ENCODE assay signal across 8 mouse cellular contexts in genomic region chr6:117878700-117879407, GRCm38 (mm10). TPM values are rescaled to one million over a fixed set of nuclear protein-coding genes. Genes with fewer than 3 reads are reported as not detected.
DNase-seq lines count a peak whose midpoint lies in the region; ATAC-seq lines count a peak whose summit lies in the region.

No protein-coding gene starts in this region.

- peak overlapping the region; percentile 38 for H3K4me3 ChIP-seq in forebrain, embryonic 11.5 days (ENCODE audit: low read depth, low read length)
- peak overlapping the region; percentile 56 for H3K4me3 ChIP-seq in hindbrain, embryonic 16.5 days (ENCODE audit: low read length)
- peak overlapping the region; percentile 64 for H3K4me3 ChIP-seq in stomach, embryonic 16.5 days (replicated peaks; ENCODE audit: low read length)

- H3K9ac ChIP-seq in forebrain, embryonic 11.5 days (ENCODE audit: low read length), result peak overlapping the region; percentile 80
- H3K9ac ChIP-seq in hindbrain, embryonic 16.5 days (ENCODE audit: low read depth, low read length), result peak overlapping the region; percentile 61
- peak overlapping the region; percentile 89 for H3K9ac ChIP-seq in stomach, embryonic 16.5 days (ENCODE audit: low read length)

- H3K9me3 ChIP-seq in forebrain, embryonic 11.5 days (ENCODE audit: control insufficient read depth, low read length), result no peaks in the 10 kb centered on the region
- no peaks in the 10 kb centered on the region for H3K9me3 ChIP-seq in hindbrain, embryonic 16.5 days (ENCODE audit: control insufficient read depth, low read length)
- no peaks in the 10 kb centered on the region for H3K9me3 ChIP-seq in stomach, embryonic 16.5 days (replicated peaks; ENCODE audit: control insufficient read depth, low read length)

- intact Hi-C loops in heart, postnatal 25 days (cut with DNase I), result loop anchor here (1.0 kb wide), 1 partner anchor 42 kb away; no protein-coding TSS in a partner anchor
- intact Hi-C loops in left cerebral cortex, postnatal 4 days (cut with DNase I), result no loop called here

- no peaks in the 10 kb centered on the region for H3K27me3 ChIP-seq in forebrain, embryonic 11.5 days (ENCODE audit: control insufficient read depth, insufficient read depth, low read length)
- H3K27me3 ChIP-seq in hindbrain, embryonic 16.5 days (replicated peaks; ENCODE audit: control insufficient read depth, insufficient read depth, low read length), result no peaks in the 10 kb centered on the region
- H3K27me3 ChIP-seq in stomach, embryonic 16.5 days (ENCODE audit: control insufficient read depth, insufficient read depth, low read length), result no peaks in the 10 kb centered on the region

- H3K36me3 ChIP-seq in forebrain, embryonic 11.5 days (ENCODE audit: control insufficient read depth, insufficient read depth, low read length), result no peaks in the 10 kb centered on the region
- no peaks in the 10 kb centered on the region for H3K36me3 ChIP-seq in hindbrain, embryonic 16.5 days (ENCODE audit: control insufficient read depth, insufficient read depth, low read length)
- no peaks in the 10 kb centered on the region for H3K36me3 ChIP-seq in stomach, embryonic 16.5 days (ENCODE audit: control insufficient read depth, insufficient read depth, low read length)

- peak; percentile 99 for DNase-seq in heart, adult 11 months
- no peak for DNase-seq in heart, postnatal 25 days (ENCODE audit: low spot score)
- DNase-seq in ZHBTc4 (ENCODE audit: low read depth, low spot score), result peak; percentile 93
- no peak for DNase-seq in forebrain, embryonic 11.5 days (ENCODE audit: low spot score)
- DNase-seq in left cerebral cortex, postnatal 4 days, result peak; percentile 85
- peak; percentile 90 for DNase-seq in mesoderm, embryonic 11.5 days (ENCODE audit: low read depth, low spot score)

- peak; percentile 87 for ATAC-seq in forebrain, embryonic 11.5 days (replicated peaks; ENCODE audit: low FRiP score)
- ATAC-seq in hindbrain, embryonic 16.5 days, result peak; percentile 91
- peak; percentile 87 for ATAC-seq in stomach, embryonic 16.5 days (ENCODE audit: insufficient read depth, low FRiP score)

- H3K4me2 ChIP-seq in forebrain, embryonic 11.5 days (ENCODE audit: low read depth, low read length, severe bottlenecking), result peak overlapping the region; percentile 70
- peak overlapping the region; percentile 85 for H3K4me2 ChIP-seq in hindbrain, embryonic 16.5 days (ENCODE audit: low read length)
- H3K4me2 ChIP-seq in stomach, embryonic 16.5 days (ENCODE audit: low read depth, low read length), result peak overlapping the region; percentile 66

- no peaks in the 10 kb centered on the region; the same call in 1 of the 2 replicates for H3K4me1 ChIP-seq in forebrain, embryonic 11.5 days (replicated peaks; ENCODE audit: control insufficient read depth, insufficient read depth, low read length)
- H3K4me1 ChIP-seq in hindbrain, embryonic 16.5 days (ENCODE audit: control insufficient read depth, insufficient read depth, low read depth, low read length), result peaks cover 8% of the 10 kb centered on the region
- peaks cover 9% of the 10 kb centered on the region; the same call in 1 of the 2 replicates for H3K4me1 ChIP-seq in stomach, embryonic 16.5 days (ENCODE audit: control insufficient read depth, insufficient read depth, low read length)

- H3K27ac ChIP-seq in forebrain, embryonic 11.5 days (ENCODE audit: low read depth, low read length), result peak overlapping the region; percentile 97
- H3K27ac ChIP-seq in hindbrain, embryonic 16.5 days (ENCODE audit: low read depth, low read length), result peak overlapping the region; percentile 95
- H3K27ac ChIP-seq in stomach, embryonic 16.5 days (ENCODE audit: low read length), result peak overlapping the region; percentile 100

- 13% methylated on average over 26 of the region's 26 CpGs for WGBS in forebrain, embryonic 11.5 days
- WGBS in hindbrain, embryonic 16.5 days, result 12% methylated on average over 26 of the region's 26 CpGs
- 10% methylated on average over 26 of the region's 26 CpGs for WGBS in stomach, embryonic 16.5 days

RNA-seq across cellular contexts. Expression of gene Zfp239, which starts 17.0 kb away (rescaled TPM):
- total RNA-seq in heart, postnatal 25 days (2021), result under 1 TPM; 0.16 to 0.25 TPM
- polyA plus RNA-seq in forebrain, embryonic 11.5 days (2014; fragmentation: Nextera tagmentation; extraction: Ambion mirVana), result 14.4 and 16.9 TPM in 2 replicates
- polyA plus RNA-seq in hindbrain, embryonic 16.5 days (2015; fragmentation: Nextera tagmentation; extraction: Ambion mirVana), result 17.2 and 18.3 TPM in 2 replicates
- 10 to 100 TPM; 21.3 to 22.8 TPM for total RNA-seq in left cerebral cortex, postnatal 4 days (2021)
- polyA plus RNA-seq in stomach, embryonic 16.5 days (2015; fragmentation: Nextera tagmentation; extraction: Ambion mirVana), result 4.8 and 6.0 TPM in 2 replicates

RNA-seq across cellular contexts. Expression of gene Hnrnpf, which starts 21.3 kb away (rescaled TPM):
- 100 to 1,000 TPM; 192 to 213 TPM for total RNA-seq in heart, postnatal 25 days (2021)
- 782 and 811 TPM in 2 replicates for polyA plus RNA-seq in forebrain, embryonic 11.5 days (2014; fragmentation: Nextera tagmentation; extraction: Ambion mirVana)
- 250 and 271 TPM in 2 replicates for polyA plus RNA-seq in hindbrain, embryonic 16.5 days (2015; fragmentation: Nextera tagmentation; extraction: Ambion mirVana)
- total RNA-seq in left cerebral cortex, postnatal 4 days (2021), result 100 to 1,000 TPM; 201 to 220 TPM
- 688 and 741 TPM in 2 replicates for polyA plus RNA-seq in stomach, embryonic 16.5 days (2015; fragmentation: Nextera tagmentation; extraction: Ambion mirVana)

RNA-seq across cellular contexts. Expression of gene Zfp637, which starts 37.9 kb away (rescaled TPM):
- total RNA-seq in heart, postnatal 25 days (2021), result 10 to 100 TPM; 31.3 to 32.3 TPM
- polyA plus RNA-seq in forebrain, embryonic 11.5 days (2014; fragmentation: Nextera tagmentation; extraction: Ambion mirVana), result 118 and 123 TPM in 2 replicates
- polyA plus RNA-seq in hindbrain, embryonic 16.5 days (2015; fragmentation: Nextera tagmentation; extraction: Ambion mirVana), result 130 and 137 TPM in 2 replicates
- 10 to 100 TPM; 69.2 to 70.2 TPM for total RNA-seq in left cerebral cortex, postnatal 4 days (2021)
- polyA plus RNA-seq in stomach, embryonic 16.5 days (2015; fragmentation: Nextera tagmentation; extraction: Ambion mirVana), result 86.2 and 92.3 TPM in 2 replicates

RNA-seq across cellular contexts. Expression of gene Fxyd4, which starts 58.6 kb away (rescaled TPM):
- total RNA-seq in heart, postnatal 25 days (2021), result not detected
- 2.8 and 3.9 TPM in 2 replicates for polyA plus RNA-seq in forebrain, embryonic 11.5 days (2014; fragmentation: Nextera tagmentation; extraction: Ambion mirVana)
- 1.7 and 2.5 TPM in 2 replicates for polyA plus RNA-seq in hindbrain, embryonic 16.5 days (2015; fragmentation: Nextera tagmentation; extraction: Ambion mirVana)
- total RNA-seq in left cerebral cortex, postnatal 4 days (2021), result not detected
- 2.4 and 4.2 TPM in 2 replicates for polyA plus RNA-seq in stomach, embryonic 16.5 days (2015; fragmentation: Nextera tagmentation; extraction: Ambion mirVana)

Comparison
In these comparisons a context has a peak if more than half of its experiments do, and no peak if none do; other contexts are left out.
1. DNase-seq: peak in heart, adult 11 months (single experiment), ZHBTc4 (single experiment), left cerebral cortex, postnatal 4 days (single experiment) and mesoderm, embryonic 11.5 days (single experiment); none in heart, postnatal 25 days (single experiment) and forebrain, embryonic 11.5 days (single experiment).
2. Peak in every context shown above with its lines, with median percentiles within 50 percentile points of each other: ATAC-seq, H3K27ac ChIP-seq, H3K4me2 ChIP-seq, H3K4me3 ChIP-seq and H3K9ac ChIP-seq.